Mouse (Mus musculus) testis, adult 2 months (tissue): ENCODE data around the gene Tmem107. TPM values are rescaled to one million over a fixed set of nuclear protein-coding genes. Genes with fewer than 3 reads are reported as not detected.

Source experiments
- H3K27ac ChIP-seq: fragments of 200-500 bp; 2 replicates; pipeline ENCODE4 v1.5.1; 2012; ENCODE audit warnings: low read depth, low read length; ENCODE audit not compliant: control insufficient read depth, insufficient read depth
- H3K27me3 ChIP-seq: fragments of 200-500 bp; 2 replicates; pipeline ENCODE4 v1.6.1; 2012; ENCODE audit warnings: mild to moderate bottlenecking, low read length, moderate library complexity; ENCODE audit not compliant: control insufficient read depth, insufficient read depth
- H3K36me3 ChIP-seq: fragments of 200-500 bp; 2 replicates; pipeline ENCODE4 v1.6.1; 2012; ENCODE audit warnings: mild to moderate bottlenecking, low read length; ENCODE audit not compliant: control insufficient read depth, insufficient read depth
- H3K4me1 ChIP-seq: fragments of 200-500 bp; 2 replicates; pipeline ENCODE4 v1.6.1; 2012; ENCODE audit warnings: low read length; ENCODE audit not compliant: control insufficient read depth, insufficient read depth
- H3K4me3 ChIP-seq: fragments of 200-500 bp; 2 replicates; pipeline ENCODE4 v1.5.1; 2012; ENCODE audit warnings: low read depth, mild to moderate bottlenecking, low read length, moderate library complexity, mixed read lengths; ENCODE audit not compliant: control insufficient read depth
- CTCF ChIP-seq: fragments of 200-500 bp; IDR thresholded peaks from 2 replicates; pipeline ENCODE4 v1.5.1; 2012; ENCODE audit warnings: low read depth, mild to moderate bottlenecking, inconsistent platforms, low read length, moderate library complexity; ENCODE audit not compliant: control insufficient read depth, insufficient read depth, insufficient replicate concordance
- POLR2A ChIP-seq: fragments of 200-500 bp; IDR thresholded peaks from 2 replicates; pipeline ENCODE4 v1.6.1; 2012; ENCODE audit warnings: low read depth, mild to moderate bottlenecking, inconsistent platforms, low read length, moderate library complexity; ENCODE audit not compliant: control insufficient read depth
- polyA plus RNA-seq: library from polyadenylated mRNA; depleted of rRNA; stranded (reverse); fragments of >200 nt; gene quantifications from 2 replicates; pipeline ENCODE4 v1.2.3, GENCODE M21; 2012; rRNA removed

The Tmem107 gene
- 135 and 142 TPM in 2 replicates for polyA plus RNA-seq

GRCm38 (mm10) chr11:69070590-69071222 is at the start of gene Tmem107:
Gene Tmem107, plus strand, starts transcription at chr11:69070806.
- peak within 1 kb of the TSS; percentile 100 for H3K4me3 ChIP-seq
- H3K36me3 ChIP-seq = peaks cover 3% of the 10 kb centered on the region
- no peaks in the 10 kb centered on the region for H3K27me3 ChIP-seq
- peak within 1 kb of the TSS; percentile 100 for H3K27ac ChIP-seq
- TF ChIP-seq POLR2A (peak; percentile 99), CTCF (no peak; the same call in 1 of the 2 replicates)
- H3K4me1 ChIP-seq = peaks cover 18% of the 10 kb centered on the region

GRCm38 (mm10) chr11:69026562-69026961 is 44.0 kb upstream of the Tmem107 start:
- H3K27me3 ChIP-seq = no peaks in the 10 kb centered on the region
- no peak overlapping the region for H3K27ac ChIP-seq
- H3K36me3 ChIP-seq = peaks cover 8% of the 10 kb centered on the region
- no peak overlapping the region for H3K4me3 ChIP-seq
- TF ChIP-seq POLR2A (no peak), CTCF (no peak)
- H3K4me1 ChIP-seq = no peaks in the 10 kb centered on the region

GRCm38 (mm10) chr11:69028805-69029204 is 41.8 kb upstream of the Tmem107 start:
- Histone ChIP-seq H3K4me1 (no peaks in the 10 kb centered on the region), H3K36me3 (peaks cover 10% of the 10 kb centered on the region), H3K27me3 (no peaks in the 10 kb centered on the region), H3K4me3 (no peak overlapping the region), H3K27ac (no peak overlapping the region)
- TF ChIP-seq CTCF (no peak), POLR2A (no peak)

DNA sequence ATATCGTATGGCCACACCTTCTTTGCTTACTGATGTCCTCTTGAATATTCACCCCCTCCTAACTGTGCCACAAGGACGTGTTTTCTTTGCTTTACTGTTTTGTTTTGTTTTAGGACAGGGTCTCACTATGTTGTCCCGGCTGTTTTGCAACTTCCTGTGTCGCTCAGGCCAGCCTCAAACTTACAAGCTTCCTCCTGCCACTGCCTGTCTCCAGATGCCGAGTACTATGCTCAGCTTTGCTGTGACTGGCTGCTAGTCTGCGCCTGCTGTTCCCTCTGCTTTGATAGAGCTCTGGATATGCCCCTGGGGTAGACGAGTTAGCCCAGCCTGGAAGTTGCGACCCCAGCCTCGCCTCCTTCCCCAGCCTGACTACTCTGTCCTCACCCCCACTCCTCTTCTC is 37.1 kb upstream of the Tmem107 start:
- no peak overlapping the region for H3K27ac ChIP-seq
- peaks cover 6% of the 10 kb centered on the region for H3K36me3 ChIP-seq
- H3K4me3 ChIP-seq = no peak overlapping the region
- no peaks in the 10 kb centered on the region for H3K27me3 ChIP-seq
- H3K4me1 ChIP-seq = no peaks in the 10 kb centered on the region; the same call in none of the 2 replicates
- no peak for TF ChIP-seq CTCF
- no peak for TF ChIP-seq POLR2A

DNA sequence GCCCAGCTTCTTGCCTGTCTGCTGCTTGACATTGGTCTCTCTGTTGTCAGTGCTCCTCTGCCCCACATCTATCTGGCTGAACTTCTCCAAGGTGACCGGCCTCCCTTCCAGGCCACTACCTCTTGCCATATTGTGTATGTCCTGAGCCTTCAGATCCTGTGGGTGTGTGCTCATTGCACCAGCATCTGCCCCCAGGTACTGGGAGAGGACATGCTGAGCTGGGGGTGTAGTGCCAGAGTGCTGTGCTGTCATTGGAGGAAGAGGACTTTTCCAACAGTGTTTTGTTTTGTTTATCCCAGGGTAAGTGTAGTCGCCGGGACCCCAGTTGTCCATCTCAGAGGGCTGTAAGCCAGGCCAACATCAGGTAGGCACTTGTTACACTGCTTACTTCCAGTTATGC is 36.0 kb upstream of the Tmem107 start:
- TF ChIP-seq CTCF = no peak
- no peak for TF ChIP-seq POLR2A
- Histone ChIP-seq H3K27ac (no peak overlapping the region), H3K4me1 (peaks cover 2% of the 10 kb centered on the region), H3K27me3 (no peaks in the 10 kb centered on the region), H3K36me3 (peaks cover 6% of the 10 kb centered on the region), H3K4me3 (no peak overlapping the region)

DNA sequence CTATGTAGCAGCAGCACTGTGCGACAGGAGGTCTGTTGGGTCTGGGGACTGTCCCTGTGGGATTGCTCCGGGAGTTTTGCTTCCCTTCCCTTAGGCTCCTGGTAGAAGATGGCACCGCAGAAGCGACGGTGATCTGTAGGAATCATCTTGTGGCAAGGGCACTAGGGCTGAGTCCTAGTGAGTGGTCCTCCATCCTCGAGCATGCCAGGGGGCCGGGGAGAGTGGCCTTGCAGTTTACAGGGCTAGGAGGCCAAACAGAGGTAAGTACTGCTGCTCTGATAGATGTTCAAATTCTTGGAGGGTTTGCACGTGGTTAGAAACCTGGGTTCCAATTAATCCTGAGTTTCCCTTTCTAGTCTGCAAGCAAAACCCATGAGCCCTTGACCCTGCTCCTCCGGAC is 35.2 kb upstream of the Tmem107 start:
- H3K36me3 ChIP-seq = peaks cover 6% of the 10 kb centered on the region
- H3K4me1 ChIP-seq = peaks cover 3% of the 10 kb centered on the region
- peak overlapping the region; percentile 70 for H3K27ac ChIP-seq
- TF ChIP-seq POLR2A = no peak
- no peak for TF ChIP-seq CTCF
- H3K4me3 ChIP-seq = no peak overlapping the region
- no peaks in the 10 kb centered on the region for H3K27me3 ChIP-seq

GRCm38 (mm10) chr11:69035849-69036248 is 34.8 kb upstream of the Tmem107 start:
- Histone ChIP-seq H3K4me1 (peaks cover 3% of the 10 kb centered on the region), H3K4me3 (no peak overlapping the region), H3K36me3 (peaks cover 3% of the 10 kb centered on the region), H3K27me3 (no peaks in the 10 kb centered on the region), H3K27ac (peak overlapping the region; percentile 70)
- TF ChIP-seq POLR2A = no peak
- TF ChIP-seq CTCF = peak; percentile 61; the same call in 1 of the 2 replicates
